In the genomic region with DNA sequence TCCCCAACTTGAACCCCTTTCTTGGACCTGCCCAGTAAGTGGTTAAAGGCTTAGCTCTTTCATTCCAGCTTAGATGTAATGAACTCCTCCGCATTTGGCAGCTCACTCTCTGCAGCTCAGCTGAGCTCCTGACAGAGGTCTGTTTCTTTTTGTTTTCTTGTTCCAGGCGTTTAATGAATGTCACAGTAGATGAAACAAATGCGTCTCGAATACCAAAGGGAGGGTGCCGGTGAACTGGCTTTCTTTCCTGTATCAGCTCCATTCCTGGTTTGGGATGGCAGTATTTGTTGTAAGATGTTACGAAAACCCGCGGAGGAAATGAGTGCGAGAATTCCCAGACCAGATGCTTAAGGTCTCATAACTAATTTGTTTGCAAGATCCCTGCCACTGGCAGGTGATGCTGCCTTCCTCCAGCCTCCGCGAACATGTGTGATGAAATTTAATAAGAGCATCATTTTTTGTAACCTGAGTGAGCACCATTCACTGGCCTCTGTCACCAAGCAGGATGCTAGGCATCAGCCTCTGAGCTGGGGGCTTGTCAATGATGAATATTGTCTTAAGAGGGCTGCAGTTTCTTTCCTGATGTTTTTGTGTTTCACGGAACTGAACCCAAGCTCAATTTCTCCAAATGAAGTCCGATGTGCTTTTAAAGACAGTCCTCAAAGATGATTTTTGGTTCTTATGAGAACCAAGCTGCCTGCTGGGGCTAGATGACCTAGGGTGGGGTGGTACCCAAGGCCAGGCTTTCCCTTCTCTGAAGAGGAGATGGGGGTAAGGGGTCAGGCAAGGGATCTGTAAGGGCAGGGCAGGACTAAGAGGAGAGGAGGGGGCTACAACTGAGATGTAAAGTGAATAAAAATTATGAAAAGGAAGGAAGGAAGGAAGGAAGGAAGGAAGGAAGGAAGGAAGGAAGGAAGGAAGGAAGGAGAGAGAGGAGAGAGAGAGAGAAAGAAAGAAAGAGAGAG, we compare ENCODE assay signal across 9 mouse cellular contexts.
DNase-seq lines count a peak whose midpoint lies in the region; ATAC-seq lines count a peak whose summit lies in the region.
"Had no signal": no experiment of that assay in that cellular context is flagged by ENCODE, and none has a peak within 500 bp of the region (broad histone marks: within the 10 kb centered on the region; RNA-seq: fewer than 3 reads in every experiment).

No protein-coding gene starts in this region.

- DNase-seq in kidney, postnatal 14 days = no peak
- peak; percentile 5 to 16 for DNase-seq in layer of hippocampus, adult 8-10 months (ENCODE audit: low spot score in 2 of 2)
- DNase-seq in B cell, adult 2 months = no peak
- no peak for DNase-seq in lung, postnatal 4 days
- DNase-seq in cerebellum, adult 9-11 months = no peak

- ATAC-seq in kidney, embryonic 16.5 days (ENCODE audit: low FRiP score, low TSS enrichment) = peak; percentile 59; the same call in 1 of the 2 replicates
- peak; percentile 55; the same call in 1 of the 2 replicates for ATAC-seq in forebrain, embryonic 12.5 days (ENCODE audit: low FRiP score)
- no peak; the same call in 1 of the 2 replicates for ATAC-seq in neural tube, embryonic 14.5 days (ENCODE audit: low read depth)

- H3K4me2 ChIP-seq in kidney, embryonic 16.5 days (replicated peaks; ENCODE audit: low read depth, low read length) = peak overlapping the region; percentile 37
- peak overlapping the region; percentile 27; the same call in 1 of the 2 replicates for H3K4me2 ChIP-seq in forebrain, embryonic 12.5 days
- H3K4me2 ChIP-seq in neural tube, embryonic 14.5 days (ENCODE audit: low read depth, low read length) = peak overlapping the region; percentile 25; the same call in 1 of the 2 replicates

- no peaks in the 10 kb centered on the region for H3K36me3 ChIP-seq in kidney, embryonic 16.5 days (ENCODE audit: insufficient read depth, low read length)
- H3K36me3 ChIP-seq in forebrain, embryonic 12.5 days (replicated peaks) = no peaks in the 10 kb centered on the region
- H3K36me3 ChIP-seq in neural tube, embryonic 14.5 days (ENCODE audit: control insufficient read depth, insufficient read depth, low read length) = no peaks in the 10 kb centered on the region

- no peak overlapping the region for H3K9ac ChIP-seq in kidney, embryonic 16.5 days (replicated peaks; ENCODE audit: low read length)
- H3K9ac ChIP-seq in forebrain, embryonic 12.5 days = no peak overlapping the region
- H3K9ac ChIP-seq in neural tube, embryonic 14.5 days (replicated peaks; ENCODE audit: low read depth, low read length) = no peak overlapping the region

- H3K4me1 ChIP-seq in kidney, embryonic 16.5 days (ENCODE audit: insufficient read depth, low read length) = peaks cover 3% of the 10 kb centered on the region; the same call in 1 of the 2 replicates
- H3K4me1 ChIP-seq in forebrain, embryonic 12.5 days = peaks cover 12% of the 10 kb centered on the region
- H3K4me1 ChIP-seq in neural tube, embryonic 14.5 days (ENCODE audit: control insufficient read depth, insufficient read depth, low read length) = peaks cover 5% of the 10 kb centered on the region; the same call in 1 of the 2 replicates

- 26% methylated on average over 13 of the region's 13 CpGs for WGBS in kidney, embryonic 16.5 days
- WGBS in forebrain, embryonic 12.5 days = 26% methylated on average over 13 of the region's 13 CpGs
- WGBS in neural tube, embryonic 14.5 days = 37% methylated on average over 13 of the region's 13 CpGs

- no peaks in the 10 kb centered on the region for H3K9me3 ChIP-seq in kidney, embryonic 16.5 days (ENCODE audit: low read length)
- H3K9me3 ChIP-seq in forebrain, embryonic 12.5 days = no peaks in the 10 kb centered on the region
- H3K9me3 ChIP-seq in neural tube, embryonic 14.5 days (ENCODE audit: control insufficient read depth, low read length) = no peaks in the 10 kb centered on the region

- no peak overlapping the region for H3K27ac ChIP-seq in kidney, embryonic 16.5 days (ENCODE audit: low read length)
- H3K27ac ChIP-seq in forebrain, embryonic 12.5 days = no peak overlapping the region
- no peak overlapping the region for H3K27ac ChIP-seq in neural tube, embryonic 14.5 days (ENCODE audit: low read depth, low read length)

- H3K4me3 ChIP-seq in kidney, embryonic 16.5 days (ENCODE audit: low read length) = no peak overlapping the region
- H3K4me3 ChIP-seq in forebrain, embryonic 12.5 days (replicated peaks) = no peak overlapping the region
- no peak overlapping the region for H3K4me3 ChIP-seq in neural tube, embryonic 14.5 days (ENCODE audit: low read depth, low read length)

- H3K27me3 ChIP-seq in kidney, embryonic 16.5 days (ENCODE audit: insufficient read depth, low read length) = no peaks in the 10 kb centered on the region
- H3K27me3 ChIP-seq in forebrain, embryonic 12.5 days = no peaks in the 10 kb centered on the region
- H3K27me3 ChIP-seq in neural tube, embryonic 14.5 days (ENCODE audit: control insufficient read depth, insufficient read depth, low read length) = no peaks in the 10 kb centered on the region
- H3K27me3 ChIP-seq: CH12.LX had no signal

Comparison
In these comparisons a context has a peak if more than half of its experiments do, and no peak if none do; other contexts are left out.
1. DNase-seq: peak in layer of hippocampus, adult 8-10 months (2 of 2); none in kidney, postnatal 14 days (single experiment), B cell, adult 2 months (0 of 2), lung, postnatal 4 days (0 of 2) and cerebellum, adult 9-11 months (single experiment).
2. Peak in every context shown above with its lines, with median percentiles within 50 percentile points of each other: H3K4me2 ChIP-seq.